Mouse (Mus musculus) hindbrain, embryonic 11.5 days (tissue): Measurements from ENCODE around the gene Camk1d. TPM values are rescaled to one million over a fixed set of nuclear protein-coding genes. Genes with fewer than 3 reads are reported as not detected.
"Not testable (repeated sequence)": the region's sequence is repeated elsewhere in the genome, so short reads cannot be mapped to it uniquely, and the experiment has no call there.

Source experiments
- ATAC-seq: fragments of 200-750 bp; cut with Nextera tagmentation; 2 replicates; pipeline ENCODE4 v1.8.0; 2017; ENCODE audit warnings: mild to moderate bottlenecking, moderate TSS enrichment, moderate library complexity; ENCODE audit not compliant: low FRiP score
- DNase-seq: peaks from one replicate; pipeline ENCODE4 v3.0.0-alpha.2; 2015; ENCODE audit warnings: low spot score
- H3K27ac ChIP-seq: fragments of 300-500 bp; sonication (generic); 2 replicates; pipeline ENCODE4 v1.5.1; 2014; ENCODE audit warnings: mild to moderate bottlenecking, low read depth, low read length
- H3K27me3 ChIP-seq: fragments of 300-500 bp; sonication (generic); 2 replicates; pipeline ENCODE4 v1.6.1; 2014; ENCODE audit warnings: mild to moderate bottlenecking, low read length, moderate library complexity, mixed read lengths; ENCODE audit not compliant: control insufficient read depth, insufficient read depth
- H3K36me3 ChIP-seq: fragments of 300-500 bp; sonication (generic); 2 replicates; pipeline ENCODE4 v1.6.1; 2014; ENCODE audit warnings: mild to moderate bottlenecking, low read length, moderate library complexity, mixed read lengths; ENCODE audit not compliant: control insufficient read depth, insufficient read depth
- H3K4me1 ChIP-seq: fragments of 300-500 bp; sonication (generic); replicated peaks from 2 replicates; pipeline ENCODE4 v1.6.1; 2014; ENCODE audit warnings: low read length, mixed read lengths; ENCODE audit not compliant: control insufficient read depth, insufficient read depth
- H3K4me2 ChIP-seq: fragments of 300-500 bp; sonication (generic); replicated peaks from 2 replicates; pipeline ENCODE4 v1.6.1; 2014; ENCODE audit warnings: mild to moderate bottlenecking, low read depth, low read length
- H3K4me3 ChIP-seq: fragments of 300-500 bp; sonication (generic); 2 replicates; pipeline ENCODE4 v1.5.1; 2014; ENCODE audit warnings: low read depth, low read length
- H3K9ac ChIP-seq: fragments of 300-500 bp; sonication (generic); 2 replicates; pipeline ENCODE4 v1.6.1; 2014; ENCODE audit warnings: low read depth, low read length
- H3K9me3 ChIP-seq: fragments of 300-500 bp; sonication (generic); 2 replicates; pipeline ENCODE4 v1.6.1; 2016; ENCODE audit warnings: low read length; ENCODE audit not compliant: control insufficient read depth
- WGBS: fragments of 180-500 bp; shearing (Covaris S2); extraction: QIAGEN DNeasy Blood & Tissue Kit; methylation state at CpG from one replicate; pipeline ENCODE4 v1.1.7; 2014; 5-methylcytosine and 5-hydroxymethylcytosine counted together
- polyA plus RNA-seq: library from polyadenylated mRNA; unstranded; fragments of >200 nt; fragmentation: Nextera tagmentation; extraction: Ambion mirVana; gene quantifications from 2 replicates; pipeline ENCODE4 v1.2.1, GENCODE M21; 2014

The Camk1d gene
- polyA plus RNA-seq, 1 experiment from 2014 or later = 2.7 TPM

DNA sequence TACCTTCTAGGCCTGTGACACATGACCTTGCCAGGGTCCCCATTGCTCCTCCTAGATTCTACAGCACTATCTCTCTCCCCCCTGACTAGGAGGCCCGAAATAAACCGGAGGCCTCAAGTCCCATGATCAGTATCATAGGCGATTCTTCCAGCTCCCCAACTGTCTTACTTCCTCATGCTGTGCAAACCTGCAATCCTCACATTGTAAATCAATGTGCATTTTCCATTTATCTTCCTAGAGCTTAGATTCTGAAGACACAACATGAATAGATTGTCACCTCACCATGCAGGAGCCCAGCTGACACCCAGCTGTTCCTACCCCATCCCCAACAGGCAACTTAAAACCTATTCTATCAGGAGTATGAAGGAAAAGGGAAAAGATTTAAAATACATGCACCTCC is 108.5 kb downstream of the Camk1d start:
- Histone ChIP-seq H3K36me3 (no peaks in the 10 kb centered on the region), H3K27me3 (no peaks in the 10 kb centered on the region), H3K4me3 (no peak overlapping the region), H3K4me1 (no peaks in the 10 kb centered on the region), H3K9ac (no peak overlapping the region), H3K4me2 (no peak overlapping the region), H3K27ac (no peak overlapping the region), H3K9me3 (no peaks in the 10 kb centered on the region)
- DNase-seq (no peak), ATAC-seq (no peak)
- 92% methylated on average over 3 of the region's 3 CpGs for WGBS

- H3K9ac ChIP-seq = no peak overlapping the region
- DNase-seq (no peak), ATAC-seq (no peak)
- no peaks in the 10 kb centered on the region for H3K27me3 ChIP-seq
- no peak overlapping the region for H3K27ac ChIP-seq
- no peaks in the 10 kb centered on the region for H3K4me1 ChIP-seq
- H3K9me3 ChIP-seq = no peaks in the 10 kb centered on the region
- no peak overlapping the region for H3K4me3 ChIP-seq
- 100% methylated on average over 1 of the region's 1 CpGs for WGBS
- no peaks in the 10 kb centered on the region for H3K36me3 ChIP-seq
- H3K4me2 ChIP-seq = no peak overlapping the region
Measured at GRCm38 (mm10) chr2:5602044-5602443, 112.3 kb downstream of the Camk1d start.

DNA sequence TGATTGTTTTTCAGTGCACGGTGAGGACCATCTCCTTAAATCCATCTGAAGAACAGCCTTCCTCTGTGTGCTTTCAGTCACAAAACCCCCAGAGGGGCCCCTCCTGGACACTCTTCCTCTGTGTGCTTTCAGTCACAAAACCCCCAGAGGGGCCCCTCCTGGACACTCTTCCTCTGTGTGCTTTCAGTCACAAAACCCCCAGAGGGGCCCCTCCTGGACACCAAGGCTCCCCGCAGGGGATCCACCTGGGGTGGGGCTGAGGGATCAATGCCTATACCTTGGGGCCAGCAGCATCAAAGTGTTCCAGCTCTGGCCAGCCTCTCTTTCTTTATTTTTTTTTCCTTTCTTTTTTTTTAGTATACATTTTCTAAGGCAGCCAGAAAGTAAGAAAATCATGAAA is 113.1 kb downstream of the Camk1d start:
- not testable (repeated sequence) for H3K9me3 ChIP-seq, H3K4me2 ChIP-seq, H3K27me3 ChIP-seq, H3K9ac ChIP-seq, H3K36me3 ChIP-seq, H3K4me3 ChIP-seq, DNase-seq, H3K27ac ChIP-seq, H3K4me1 ChIP-seq
- WGBS = 9% methylated on average over 2 of the region's 2 CpGs
- ATAC-seq = peak; percentile 40; the same call in 1 of the 2 replicates

- Histone ChIP-seq H3K4me1 (0 out of 2 replicates have a peak, but pooled peaks cover 3% of the 10 kb centered on the region), H3K27ac (no peak overlapping the region), H3K36me3 (no peaks in the 10 kb centered on the region), H3K4me2 (no peak overlapping the region), H3K9ac (no peak overlapping the region), H3K27me3 (no peaks in the 10 kb centered on the region), H3K4me3 (no peak overlapping the region), H3K9me3 (no peaks in the 10 kb centered on the region)
- no peak for DNase-seq
- ATAC-seq = no peak
- WGBS = 82% methylated on average over 8 of the region's 8 CpGs
Measured at GRCm38 (mm10) chr2:5600183-5600962, 113.9 kb downstream of the Camk1d start.

- H3K27me3 ChIP-seq = no peaks in the 10 kb centered on the region
- no peak for ATAC-seq
Measured at GRCm38 (mm10) chr2:5599713-5600112, 114.6 kb downstream of the Camk1d start.

DNA sequence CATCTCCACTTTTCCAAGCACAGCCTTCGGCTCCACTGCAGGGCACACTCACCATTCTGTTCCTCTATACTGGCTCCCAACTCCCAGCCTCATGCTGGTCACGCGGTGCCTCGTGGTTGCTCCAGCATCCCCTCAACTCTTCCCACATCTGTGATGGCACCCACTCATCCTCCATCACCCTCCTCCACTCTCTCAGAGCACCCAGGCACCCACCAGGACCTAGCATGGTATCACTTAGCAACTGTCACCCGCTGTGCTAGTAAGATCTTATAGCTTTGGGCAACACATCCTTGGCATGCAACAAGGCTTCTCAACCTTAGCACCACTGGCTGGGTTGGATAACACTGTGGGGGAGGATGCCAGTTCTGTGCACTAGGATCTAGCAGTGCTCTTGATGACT is 115.8 kb downstream of the Camk1d start:
- Histone ChIP-seq H3K4me1 (0 out of 2 replicates have a peak, but pooled peaks cover 3% of the 10 kb centered on the region), H3K36me3 (no peaks in the 10 kb centered on the region), H3K4me3 (no peak overlapping the region), H3K9me3 (no peaks in the 10 kb centered on the region), H3K9ac (no peak overlapping the region), H3K27ac (no peak overlapping the region), H3K27me3 (no peaks in the 10 kb centered on the region), H3K4me2 (no peak overlapping the region)
- 94% methylated on average over 5 of the region's 5 CpGs for WGBS
- ATAC-seq (no peak), DNase-seq (no peak)

More at GRCm38 (mm10) chr2:5599713-5600112, 114.6 kb downstream of the Camk1d start:
- 0 out of 2 replicates have a peak, but pooled peaks cover 3% of the 10 kb centered on the region for H3K4me1 ChIP-seq
- WGBS = 81% methylated on average over 4 of the region's 4 CpGs
- H3K36me3 ChIP-seq = no peaks in the 10 kb centered on the region
- H3K4me3 ChIP-seq = no peak overlapping the region
- H3K4me2 ChIP-seq = no peak overlapping the region
- H3K9me3 ChIP-seq = no peaks in the 10 kb centered on the region
- DNase-seq = no peak
- no peak overlapping the region for H3K9ac ChIP-seq
- no peak overlapping the region for H3K27ac ChIP-seq

DNA sequence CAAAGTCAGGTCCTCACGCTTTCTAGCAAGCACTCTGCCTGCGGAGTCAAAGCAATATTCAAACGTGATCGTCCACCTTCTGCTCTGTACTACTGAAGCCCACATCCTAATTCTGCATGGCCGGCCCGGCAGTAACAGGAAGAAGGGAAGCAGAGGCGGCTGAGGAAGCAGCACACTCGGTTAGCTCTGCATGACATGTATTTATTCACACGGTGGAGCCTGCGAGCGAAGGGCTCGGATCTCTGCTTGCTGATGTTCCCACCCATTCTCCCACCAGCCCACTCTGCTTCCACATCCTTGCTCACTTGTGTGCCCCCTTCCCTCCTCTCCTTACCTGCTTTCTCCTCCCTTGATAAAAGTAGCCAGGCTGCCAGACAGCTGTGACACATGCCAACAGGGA is 117.4 kb downstream of the Camk1d start:
- Histone ChIP-seq H3K27me3 (no peaks in the 10 kb centered on the region), H3K36me3 (no peaks in the 10 kb centered on the region), H3K27ac (no peak overlapping the region), H3K4me1 (0 out of 2 replicates have a peak, but pooled peaks cover 3% of the 10 kb centered on the region), H3K9me3 (no peaks in the 10 kb centered on the region), H3K4me3 (no peak overlapping the region), H3K4me2 (no peak overlapping the region), H3K9ac (0 out of 2 replicates have a peak overlapping the region, but pooled peaks have one; percentile 15)
- peak; percentile 38; the same call in 1 of the 2 replicates for ATAC-seq
- 39% methylated on average over 12 of the region's 12 CpGs for WGBS
- DNase-seq = no peak

GRCm38 (mm10) chr2:5595356-5596191 is 118.7 kb downstream of the Camk1d start:
- H3K27me3 ChIP-seq = no peaks in the 10 kb centered on the region
- H3K36me3 ChIP-seq = no peaks in the 10 kb centered on the region
- 0 out of 2 replicates have a peak, but pooled peaks cover 3% of the 10 kb centered on the region for H3K4me1 ChIP-seq
- no peak overlapping the region for H3K9ac ChIP-seq
- H3K27ac ChIP-seq = no peak overlapping the region
- H3K4me3 ChIP-seq = no peak overlapping the region
- WGBS = 61% methylated on average over 8 of the region's 8 CpGs
- ATAC-seq (no peak), DNase-seq (no peak)
- no peaks in the 10 kb centered on the region for H3K9me3 ChIP-seq
- no peak overlapping the region for H3K4me2 ChIP-seq
